Mouse (Mus musculus) adrenal gland, postnatal 4 days (tissue): ENCODE results near the gene Grk5. TPM values are rescaled to one million over a fixed set of nuclear protein-coding genes. Genes with fewer than 3 reads are reported as not detected.
"Not testable (repeated sequence)": the region's sequence is repeated elsewhere in the genome, so short reads cannot be mapped to it uniquely, and the experiment has no call there.

Experiments used
- DNase-seq, 2 experiments: peaks; one replicate each; pipeline ENCODE4 v3.0.0; 2021 to 2022; ENCODE audit warnings: low spot score in 2 of 2, mixed read lengths in 2 of 2
- total RNA-seq, 2 experiments: library from RNA; stranded (reverse); gene quantifications; 2 replicates each; pipeline ENCODE4 v1.2.3; 2021

The Grk5 gene
- total RNA-seq, 2 experiments from 2014 or later, result 11.0 to 11.3 TPM

DNA sequence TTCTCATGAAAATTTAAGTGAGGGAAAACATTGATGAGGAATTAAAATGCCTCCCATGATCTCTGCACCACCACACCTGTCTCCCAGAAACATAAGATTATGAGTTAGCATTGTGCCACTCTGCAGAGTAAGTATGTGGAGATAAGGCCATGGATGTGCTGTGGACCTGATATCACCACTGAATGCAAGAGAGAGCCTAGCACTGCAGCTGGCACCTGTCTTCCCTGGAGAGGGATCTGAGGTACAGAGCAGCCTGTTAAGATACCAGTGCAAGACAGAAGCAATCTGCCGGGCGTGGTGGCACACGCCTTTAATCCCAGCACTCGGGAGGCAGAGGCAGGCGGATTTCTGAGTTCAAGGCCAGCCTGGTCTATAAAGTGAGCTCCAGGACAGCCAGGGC, 15.9 kb downstream of the Grk5 start:
- no peak for DNase-seq

DNA sequence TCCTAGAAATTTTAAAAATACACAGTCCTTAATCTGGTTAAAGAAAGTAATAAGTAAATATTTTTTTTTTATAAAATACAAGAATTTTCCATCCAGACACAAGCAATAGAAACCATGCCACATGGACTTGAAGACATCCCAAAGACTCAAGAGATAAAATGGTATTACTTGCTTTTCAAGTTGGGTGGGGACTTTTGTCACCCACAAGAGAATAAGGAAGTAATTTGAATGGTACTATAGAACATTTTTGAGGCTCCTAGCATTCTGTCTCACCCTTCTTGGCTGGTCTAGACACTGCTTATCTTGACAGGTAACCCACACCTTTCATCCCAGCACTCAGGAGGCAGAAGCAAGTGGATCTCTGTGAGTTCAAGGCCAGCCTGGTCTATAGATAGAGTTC, 20.8 kb downstream of the Grk5 start:
- DNase-seq, result no peak

DNA sequence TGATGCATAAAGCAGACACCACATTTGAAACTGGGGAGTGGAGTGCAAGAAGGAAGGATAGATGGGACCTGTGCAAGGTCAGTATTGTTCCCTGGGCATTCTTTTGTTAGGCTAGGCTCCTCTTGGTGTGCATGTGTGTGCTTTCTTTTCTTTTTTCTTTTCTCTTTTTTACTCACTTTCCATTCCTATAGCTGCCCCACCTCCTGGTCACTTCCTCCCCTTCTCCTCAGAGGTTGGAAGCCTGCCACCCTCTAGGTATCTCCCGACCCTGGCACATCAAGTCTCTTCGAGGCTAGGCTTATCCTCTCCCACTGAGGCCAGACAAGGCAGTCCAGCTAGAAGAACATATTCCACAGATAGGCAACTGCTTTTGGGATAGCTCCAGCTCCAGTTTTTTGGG, 22.1 kb downstream of the Grk5 start:
- no peak for DNase-seq

DNA sequence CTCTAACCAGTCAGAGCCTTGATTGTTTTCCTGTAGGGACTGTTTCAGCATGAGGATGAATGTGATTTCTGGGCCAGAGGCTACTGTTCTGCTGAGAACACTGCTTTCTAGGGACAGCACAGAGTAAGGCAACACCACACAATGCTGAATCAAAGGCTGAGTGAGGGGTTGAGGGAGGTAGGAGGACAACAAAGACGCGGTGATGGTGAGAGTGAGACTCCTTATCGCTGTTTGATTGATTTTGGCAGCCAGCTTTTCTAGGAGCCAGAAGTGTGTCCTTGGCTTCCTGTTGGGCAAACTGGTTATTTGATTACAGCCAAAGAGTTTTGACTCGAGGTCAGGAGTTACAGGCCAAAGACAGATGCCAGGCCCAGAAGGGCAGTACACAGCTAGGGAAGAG, 25.7 kb downstream of the Grk5 start:
- no peak for DNase-seq

DNA sequence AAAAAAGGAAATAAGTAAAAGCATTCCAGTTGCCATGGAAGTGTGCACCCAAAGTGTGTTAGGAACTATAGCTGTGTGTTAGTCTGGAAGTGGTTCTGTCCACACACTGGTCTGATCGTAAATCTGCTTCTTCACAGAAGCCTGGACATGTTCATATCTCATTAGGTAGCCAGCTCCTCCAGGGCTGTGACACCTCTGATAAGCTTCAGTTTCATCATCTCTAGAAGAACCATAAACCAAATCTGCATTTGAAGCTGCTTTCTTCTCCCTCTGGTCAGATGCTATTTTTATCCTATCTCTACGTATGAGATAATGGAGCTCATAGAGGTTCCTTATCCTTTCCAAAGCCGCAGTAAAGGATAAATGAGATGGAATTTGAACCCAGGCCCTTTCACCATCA, 26.3 kb downstream of the Grk5 start:
- no peak for DNase-seq

DNA sequence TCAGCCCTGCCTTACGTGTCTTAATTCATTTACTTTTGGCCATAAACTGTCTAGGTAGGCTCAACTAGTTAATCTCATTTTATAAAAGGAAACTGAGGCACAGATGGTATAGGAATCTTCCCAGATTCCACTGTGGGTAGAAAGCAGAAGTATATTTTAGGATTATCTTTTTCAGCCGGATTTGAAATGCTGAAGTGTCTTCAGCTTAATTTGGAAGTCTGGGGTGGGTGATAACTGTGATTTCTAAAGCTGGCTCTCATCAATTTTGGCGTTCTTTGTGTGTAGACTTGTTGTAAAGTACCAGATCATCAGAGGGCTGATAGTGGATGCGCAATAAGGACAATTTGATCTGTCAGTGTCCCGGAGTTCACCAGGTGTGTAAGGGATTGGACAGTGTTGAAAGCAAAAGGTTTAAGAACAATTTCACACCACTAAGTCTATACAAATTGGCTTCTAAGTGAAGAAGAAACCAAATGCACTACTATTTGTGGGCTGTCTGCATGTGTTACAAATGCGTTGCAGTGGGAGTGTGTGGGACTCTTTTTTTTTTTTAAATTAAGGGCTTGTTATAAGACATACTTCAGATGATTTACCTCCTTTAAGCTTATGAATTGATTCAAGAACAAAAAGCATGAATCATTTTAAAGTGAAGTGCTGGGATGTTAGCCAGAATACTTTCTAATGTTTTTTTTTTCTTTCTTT, 27.5 kb downstream of the Grk5 start:
- DNase-seq, result no peak

DNA sequence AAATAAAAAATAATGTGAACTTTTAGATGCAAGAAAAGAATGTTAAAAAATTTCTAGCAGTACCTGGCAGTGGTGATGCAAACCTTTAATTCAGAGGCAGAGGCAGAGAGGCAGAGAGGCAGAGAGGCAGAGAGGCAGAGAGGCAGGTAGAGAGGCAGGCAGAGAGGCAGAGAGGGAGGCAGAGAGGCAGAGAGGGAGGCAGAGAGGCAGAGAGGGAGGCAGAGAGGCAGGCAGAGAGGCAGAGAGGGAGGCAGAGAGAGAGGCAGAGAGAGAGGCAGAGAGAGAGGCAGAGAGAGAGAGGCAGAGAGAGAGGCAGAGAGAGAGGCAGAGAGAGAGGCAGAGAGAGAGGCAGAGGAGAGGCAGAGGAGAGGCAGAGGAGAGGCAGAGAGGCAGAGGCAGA, 35.0 kb downstream of the Grk5 start:
- not testable (repeated sequence) for DNase-seq

DNA sequence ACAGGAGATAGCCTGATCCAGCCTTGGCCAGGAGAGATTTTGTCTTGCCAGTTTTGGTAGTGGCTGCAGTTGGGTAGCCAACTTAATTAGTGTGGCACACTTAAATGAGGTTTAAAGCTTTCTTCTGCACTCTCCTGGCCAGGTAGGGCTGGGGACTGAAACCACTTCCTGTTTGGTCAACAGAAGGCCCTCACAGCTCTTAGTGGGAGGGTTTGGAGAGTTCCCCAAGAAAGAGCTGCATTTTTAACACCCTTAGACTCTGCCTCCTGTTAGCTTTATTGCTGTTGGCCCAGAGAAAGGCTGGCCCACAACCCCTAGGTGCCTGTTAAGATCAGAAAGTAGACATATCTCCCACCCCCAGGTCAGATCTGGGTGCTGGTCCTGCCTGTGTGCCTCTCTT, 45.5 kb downstream of the Grk5 start:
- DNase-seq, result no peak

DNA sequence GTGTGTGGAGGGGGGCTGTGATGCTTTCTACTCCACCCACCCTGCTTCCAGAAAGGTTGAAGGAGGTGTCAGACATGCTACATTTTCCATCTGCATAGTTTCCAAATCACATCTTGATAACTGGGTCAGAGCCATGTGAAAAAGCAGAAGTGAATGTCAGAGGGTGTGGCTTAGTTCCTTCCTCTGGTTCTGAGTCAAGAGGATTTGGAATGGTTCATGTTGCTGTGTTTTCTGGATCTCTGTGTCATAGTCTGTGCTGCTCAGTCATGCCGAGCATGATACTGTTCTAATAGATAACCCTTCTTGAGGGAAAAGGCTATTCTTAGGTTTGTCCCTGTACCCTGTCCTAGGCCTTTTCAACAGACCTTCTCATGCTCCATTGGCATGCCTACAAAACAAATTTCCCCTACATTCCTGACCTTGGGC, 50.4 kb downstream of the Grk5 start:
- DNase-seq, result no peak

DNA sequence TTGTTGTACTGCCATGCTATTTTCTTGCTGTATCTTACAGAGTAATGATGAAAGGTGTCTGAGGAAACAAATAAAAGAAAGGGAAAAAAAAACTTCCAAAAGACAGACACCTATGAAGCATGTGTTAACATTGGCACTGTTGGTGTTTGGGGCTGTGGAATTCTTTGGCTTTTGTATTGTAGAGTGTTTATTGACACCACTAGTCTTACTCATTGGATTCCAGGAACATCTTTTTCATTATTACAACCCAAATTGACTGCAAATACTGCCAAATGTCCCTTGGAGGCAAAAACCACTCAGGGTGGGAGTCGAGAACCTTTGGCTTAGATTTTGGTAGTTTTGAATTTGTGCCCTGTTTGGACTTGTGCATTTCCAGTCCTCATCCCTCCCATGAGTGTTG, 51.3 kb downstream of the Grk5 start:
- no peak for DNase-seq

DNA sequence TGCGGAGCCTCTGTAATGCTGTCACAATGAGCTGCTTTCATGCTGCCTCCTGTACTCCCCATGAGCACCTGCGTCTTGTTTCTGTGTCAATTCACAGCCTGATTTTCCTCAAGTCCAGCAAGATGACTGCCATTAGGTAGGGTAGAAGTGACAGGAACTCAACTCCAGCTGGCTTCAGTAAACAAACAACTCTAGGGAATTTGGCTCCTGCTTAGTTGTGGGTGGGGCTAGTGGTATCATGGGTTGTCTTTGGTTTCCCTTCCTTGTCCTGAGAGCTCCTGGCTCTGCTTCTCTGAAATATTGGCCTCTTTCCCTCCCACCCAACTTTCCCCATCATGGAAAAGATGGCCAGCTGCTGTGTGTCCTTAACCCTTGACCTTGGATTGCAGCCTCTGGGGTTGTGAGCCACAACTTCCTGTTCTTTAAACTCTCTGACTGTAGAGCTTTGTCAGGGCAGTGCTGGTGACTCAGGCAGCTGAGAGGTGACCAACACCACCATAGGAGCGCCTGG, 56.3 kb downstream of the Grk5 start:
- DNase-seq, result no peak

DNA sequence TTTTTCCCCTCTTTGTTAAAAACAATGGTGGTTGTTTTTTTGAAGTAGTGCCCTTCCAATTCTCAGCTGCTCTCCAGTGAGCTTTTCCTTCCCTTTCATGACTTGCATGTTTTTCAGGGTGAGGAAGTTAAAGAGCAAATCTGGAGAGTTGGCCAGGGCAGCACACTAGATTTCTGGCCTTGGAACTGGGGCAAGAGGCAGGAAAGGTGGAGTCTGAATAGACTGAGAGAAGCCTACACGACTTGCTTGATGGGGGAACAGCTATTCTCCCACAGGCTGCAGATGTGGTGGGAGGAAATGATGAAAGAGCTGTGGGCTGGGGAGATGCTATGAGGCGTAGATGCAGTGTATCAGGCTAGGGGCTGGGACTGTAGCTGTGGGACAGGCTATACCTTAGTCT, 57.1 kb downstream of the Grk5 start:
- DNase-seq, result no peak

DNA sequence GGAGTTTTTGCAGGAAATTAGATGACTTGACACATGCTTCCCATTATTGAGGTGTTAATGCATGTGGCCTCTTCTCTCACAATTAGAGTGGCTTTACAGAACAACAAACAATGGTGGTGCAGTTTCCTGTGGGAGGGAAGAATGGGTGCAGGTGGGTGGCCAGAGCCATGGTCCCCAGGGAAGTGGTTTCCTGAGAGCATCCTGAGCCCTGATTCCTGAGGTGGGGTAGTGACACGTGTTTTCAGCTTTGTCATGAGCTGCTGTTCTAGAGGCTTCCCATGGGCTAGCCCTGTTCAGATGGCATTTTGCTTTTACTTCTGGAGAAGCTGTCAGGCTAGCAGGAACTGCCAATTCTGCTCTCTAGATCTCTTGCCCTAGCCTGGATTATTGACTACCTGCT, 59.4 kb downstream of the Grk5 start:
- no peak for DNase-seq

DNA sequence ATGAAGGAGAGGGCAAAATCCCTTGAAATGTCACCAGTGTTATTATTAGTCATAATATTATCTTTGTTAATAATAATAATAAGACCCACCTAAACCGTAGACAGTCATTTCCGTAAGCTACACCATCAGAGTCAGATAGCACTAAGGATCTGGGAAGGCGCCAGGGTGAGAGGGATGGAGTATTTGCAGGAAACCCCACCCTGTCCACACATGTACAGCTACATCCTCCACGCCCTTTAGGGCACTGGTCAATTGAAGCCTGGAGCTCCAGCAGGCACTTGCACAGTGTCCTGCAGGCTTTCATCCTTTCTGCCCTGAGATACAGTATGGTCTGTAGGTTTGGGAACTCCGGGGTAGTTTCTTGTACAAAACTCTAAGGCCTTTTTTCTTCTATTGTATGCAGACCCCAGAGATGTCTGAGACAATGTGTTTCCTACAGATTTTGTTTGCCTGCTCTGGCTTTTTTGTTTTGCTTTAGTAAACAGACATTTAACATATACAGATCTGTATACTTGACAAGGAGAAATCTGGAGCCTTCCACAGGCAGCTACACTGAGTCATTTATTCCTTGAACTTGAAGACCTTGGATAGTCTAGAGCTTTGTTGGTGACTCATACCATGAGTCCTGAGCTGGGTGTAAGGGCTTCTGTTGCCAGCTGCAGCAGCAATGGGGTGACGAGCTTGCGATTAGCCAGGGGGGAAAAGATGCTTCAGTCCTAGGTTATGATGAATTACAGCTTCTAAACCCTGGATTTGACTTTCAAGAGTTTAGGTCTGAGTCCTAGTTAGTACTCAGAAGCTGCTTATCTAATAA, 60.7 kb downstream of the Grk5 start:
- no peak for DNase-seq

DNA sequence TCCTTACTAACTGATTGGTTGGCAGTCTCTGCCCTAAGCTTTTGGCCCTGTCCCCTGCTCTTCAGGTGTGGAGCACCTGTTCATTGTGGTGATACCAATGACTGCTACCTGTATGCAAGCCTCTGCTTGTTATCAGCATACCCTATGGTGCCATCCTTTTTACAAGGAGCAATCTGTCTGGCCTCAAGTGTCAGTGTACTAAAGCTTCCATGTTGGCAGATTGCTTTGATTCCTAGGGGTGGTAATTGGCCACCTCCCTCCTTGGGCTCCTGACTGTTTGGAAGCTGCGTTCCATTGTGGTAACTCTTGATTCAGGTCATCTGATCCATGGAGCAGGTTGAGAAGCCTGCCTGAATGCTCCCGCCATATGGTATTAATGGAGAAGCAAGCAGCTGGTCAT, 65.6 kb downstream of the Grk5 start:
- no peak for DNase-seq

DNA sequence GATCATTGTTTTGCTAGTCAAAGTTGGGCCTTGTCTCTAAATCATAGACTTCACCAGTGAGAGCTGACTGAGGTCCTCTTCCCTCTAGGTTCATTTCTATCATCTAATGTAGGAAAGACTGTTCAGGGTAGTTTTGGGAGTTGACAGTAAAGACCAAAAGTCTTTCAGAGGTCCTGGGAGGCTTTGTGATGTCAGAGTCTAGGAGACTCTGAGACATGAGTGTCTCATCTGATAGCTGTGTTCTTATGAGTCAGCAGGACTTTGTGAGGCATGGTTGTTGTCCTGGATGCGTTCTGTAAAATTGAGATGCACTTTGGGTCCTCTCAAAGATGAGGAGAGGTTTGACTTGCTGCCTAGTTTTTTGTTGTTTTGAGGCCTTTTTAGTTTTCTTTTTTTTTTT, 66.2 kb downstream of the Grk5 start:
- DNase-seq, result no peak

DNA sequence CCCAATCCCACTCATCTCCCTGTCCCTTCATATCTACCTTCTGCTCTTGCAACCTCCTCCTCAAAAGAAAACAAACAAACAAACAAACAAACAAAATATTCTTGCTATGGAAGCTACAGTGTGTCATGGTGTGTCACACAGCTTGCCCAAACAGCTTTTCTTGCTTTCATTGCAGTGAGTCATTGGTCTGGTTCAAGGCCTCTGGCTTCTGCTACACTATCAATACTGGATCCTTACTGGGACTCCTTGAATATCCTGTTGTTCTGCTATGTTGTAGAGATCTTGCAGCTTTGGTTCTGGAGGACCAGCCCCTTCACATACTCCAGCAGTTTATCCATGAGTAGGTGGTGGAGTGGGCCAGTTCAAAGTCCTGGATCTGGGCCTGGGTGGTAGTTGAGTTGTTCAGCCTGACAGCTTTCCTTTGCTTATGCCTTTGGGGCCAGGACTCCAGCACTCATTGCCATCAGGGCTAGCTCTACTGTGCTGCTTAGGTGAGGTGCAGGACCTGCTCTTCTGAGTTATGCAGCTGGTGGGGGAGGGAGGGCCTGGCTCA, 66.7 kb downstream of the Grk5 start:
- DNase-seq, result no peak

DNA sequence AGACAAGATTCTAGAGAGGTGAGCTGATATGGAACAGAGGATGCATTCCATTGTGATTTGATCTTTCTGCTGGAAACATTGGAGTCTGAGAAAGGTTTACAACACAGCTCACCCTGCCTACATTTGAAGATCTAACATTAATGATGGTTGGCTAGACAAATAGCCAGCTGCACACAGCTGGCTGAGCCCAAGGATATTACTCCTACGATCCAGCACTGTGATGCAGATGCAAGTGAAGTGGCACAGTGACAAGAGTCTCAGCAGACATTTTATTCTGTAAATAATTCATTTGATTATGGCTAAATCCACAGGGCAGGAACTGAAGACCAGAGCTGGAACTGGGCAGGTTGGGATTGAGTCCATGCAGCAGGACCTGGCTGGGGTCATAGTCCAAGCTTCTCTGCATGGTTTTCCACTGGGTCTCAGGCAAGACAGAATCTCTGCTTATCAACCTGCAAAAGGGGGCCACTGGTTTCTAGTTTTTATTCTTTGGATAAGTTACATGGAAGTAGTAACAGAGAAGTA, 70.2 kb downstream of the Grk5 start:
- no peak for DNase-seq

DNA sequence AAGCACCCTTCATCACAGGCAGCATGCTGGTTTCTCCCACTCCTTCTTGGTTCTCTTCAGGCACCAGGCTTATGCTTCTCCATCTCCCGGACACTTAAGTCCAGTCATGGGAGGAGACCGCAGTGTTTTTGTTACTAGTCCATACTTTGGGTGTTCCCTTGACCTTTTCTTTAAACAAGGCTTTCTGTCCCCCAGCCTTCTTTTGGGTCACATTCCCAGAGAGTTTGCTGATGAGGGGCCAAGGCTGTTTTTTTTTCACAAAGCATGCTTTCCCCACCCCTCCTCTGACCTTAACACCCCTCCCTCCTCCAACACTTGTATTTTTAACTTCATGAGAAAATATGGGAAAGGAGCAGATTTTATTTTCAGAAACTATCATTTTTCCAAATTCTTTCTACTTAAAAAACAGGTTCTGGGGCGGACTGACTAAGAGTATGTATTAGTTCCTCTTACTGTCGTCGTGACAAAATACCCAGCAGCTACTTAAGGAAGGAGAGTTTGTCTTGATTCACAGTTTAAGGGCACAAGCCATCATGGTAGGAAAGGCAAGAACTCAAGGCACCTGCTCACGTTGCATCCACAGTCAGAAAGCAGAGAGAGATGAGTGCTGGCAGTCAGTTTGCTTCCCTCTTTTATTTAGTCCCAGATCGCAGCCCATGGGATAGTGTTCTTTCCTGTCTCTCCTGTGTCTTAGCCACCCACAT, 73.0 kb downstream of the Grk5 start:
- DNase-seq, result no peak

DNA sequence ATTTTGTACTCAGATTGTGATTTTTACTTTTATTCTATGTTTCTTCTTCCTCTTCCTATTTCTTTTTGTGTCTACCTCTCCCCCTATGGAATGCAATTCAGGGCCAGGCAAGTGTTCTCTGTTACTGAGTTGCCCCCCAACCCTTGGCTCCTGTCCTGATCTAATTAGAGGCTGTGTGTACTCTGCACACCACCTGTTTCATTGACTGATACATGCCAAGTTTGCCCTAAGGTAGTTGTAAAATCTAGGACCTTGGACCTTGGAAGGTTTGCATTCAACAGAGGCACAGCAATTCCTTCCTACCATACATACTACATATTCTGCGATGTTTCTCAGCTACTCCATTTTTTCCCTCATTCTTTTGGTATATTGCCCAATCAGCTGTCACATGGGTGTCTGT, 78.4 kb downstream of the Grk5 start:
- DNase-seq, result no peak

DNA sequence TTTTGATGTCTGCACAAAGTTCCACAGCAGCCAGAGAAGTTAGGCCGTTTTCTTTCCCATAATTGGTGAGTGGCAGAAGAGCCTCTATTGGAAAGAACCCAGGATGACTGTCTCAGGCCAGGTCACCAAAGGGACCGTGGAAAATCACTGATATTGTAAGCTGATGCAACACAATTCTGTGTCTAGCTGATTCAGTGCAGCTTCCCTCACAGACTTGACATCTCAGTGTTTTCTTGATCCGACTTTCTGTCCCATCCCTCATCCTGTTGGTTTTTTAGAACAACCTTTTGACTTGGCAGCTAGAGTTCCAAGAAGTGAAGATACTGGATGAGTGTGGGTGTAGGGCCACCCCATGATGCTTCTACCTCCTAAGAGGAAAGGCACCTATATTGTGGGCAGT, 80.9 kb downstream of the Grk5 start:
- no peak for DNase-seq

DNA sequence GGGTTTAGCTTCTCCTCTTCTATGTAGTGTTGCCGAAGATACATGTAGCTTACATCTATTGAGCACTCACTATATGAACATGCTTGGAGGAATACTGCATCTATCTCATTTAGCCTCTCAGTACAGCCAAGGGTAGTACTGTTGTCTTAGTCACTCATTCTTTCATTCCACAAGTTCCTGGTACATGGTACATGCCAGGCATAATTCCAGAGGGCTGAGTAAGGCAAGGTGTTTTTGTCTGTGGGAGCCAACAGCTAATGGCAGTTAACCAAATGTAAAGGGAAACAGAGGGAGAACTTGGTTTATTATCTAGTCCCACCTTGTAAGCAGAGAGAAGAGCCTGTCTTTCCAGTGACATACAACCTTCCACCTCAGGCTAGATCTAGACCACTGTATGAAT, 82.0 kb downstream of the Grk5 start:
- no peak for DNase-seq
